Mouse (Mus musculus) kidney, adult 9 months (tissue): ENCODE results near the gene Pcyt1b.

ENCODE experiments used
- DNase-seq: peaks from one replicate; pipeline ENCODE4 v3.0.0; 2022

Pcyt1b gene

GRCm38 (mm10) chrX:93732975-93733748, 78.5 kb downstream of the Pcyt1b start:
- DNase-seq, result no peak

- DNase-seq, result no peak
Observed at GRCm38 (mm10) chrX:93749165-93749564, 94.5 kb downstream of the Pcyt1b start.

GRCm38 (mm10) chrX:93750566-93750965, 95.9 kb downstream of the Pcyt1b start:
- no peak for DNase-seq

GRCm38 (mm10) chrX:93755210-93755842, 100.7 kb downstream of the Pcyt1b start:
- no peak for DNase-seq

- DNase-seq, result no peak
Observed at GRCm38 (mm10) chrX:93756867-93757455, 102.3 kb downstream of the Pcyt1b start.

GRCm38 (mm10) chrX:93760770-93761169, 106.1 kb downstream of the Pcyt1b start:
- no peak for DNase-seq

GRCm38 (mm10) chrX:93789562-93789961, 134.9 kb downstream of the Pcyt1b start:
- no peak for DNase-seq

- peak; percentile 48 for DNase-seq
Observed at GRCm38 (mm10) chrX:93793168-93793567, 138.5 kb downstream of the Pcyt1b start.
